Mouse (Mus musculus) heart, embryonic 13.5 days (tissue): Measurements from ENCODE around the gene Sord. TPM values are rescaled to one million over a fixed set of nuclear protein-coding genes. Genes with fewer than 3 reads are reported as not detected.

Experiments
- ATAC-seq: fragments of 200-750 bp; cut with Nextera tagmentation; 2 replicates; pipeline ENCODE4 v1.8.0; 2017; ENCODE audit warnings: moderate TSS enrichment; ENCODE audit not compliant: insufficient number of reproducible peaks, low FRiP score, low TSS enrichment; ENCODE audit errors: extremely low read depth
- H3K27ac ChIP-seq: fragments of 300-500 bp; sonication (generic); replicated peaks from 2 replicates; pipeline ENCODE4 v1.5.1; 2015; ENCODE audit warnings: moderate library complexity, mild to moderate bottlenecking, inconsistent platforms
- H3K27me3 ChIP-seq: fragments of 300-500 bp; sonication (generic); replicated peaks from 2 replicates; pipeline ENCODE4 v1.6.1; 2015; ENCODE audit warnings: mild to moderate bottlenecking, inconsistent platforms
- H3K36me3 ChIP-seq: fragments of 300-500 bp; sonication (generic); 2 replicates; pipeline ENCODE4 v1.6.1; 2015; ENCODE audit warnings: mild to moderate bottlenecking, inconsistent platforms
- H3K4me1 ChIP-seq: fragments of 300-500 bp; sonication (generic); 2 replicates; pipeline ENCODE4 v1.6.1; 2015; ENCODE audit warnings: inconsistent platforms
- H3K4me2 ChIP-seq: fragments of 300-500 bp; sonication (generic); 2 replicates; pipeline ENCODE4 v1.6.1; 2015; ENCODE audit warnings: inconsistent platforms, mild to moderate bottlenecking, moderate library complexity
- H3K4me3 ChIP-seq: fragments of 300-500 bp; sonication (generic); 2 replicates; pipeline ENCODE4 v1.5.1; 2015; ENCODE audit warnings: moderate library complexity, mild to moderate bottlenecking, inconsistent platforms
- H3K9ac ChIP-seq: fragments of 300-500 bp; sonication (generic); 2 replicates; pipeline ENCODE4 v1.6.1; 2015; ENCODE audit warnings: inconsistent platforms, mild to moderate bottlenecking, moderate library complexity
- H3K9me3 ChIP-seq: fragments of 300-500 bp; sonication (generic); 2 replicates; pipeline ENCODE4 v1.6.1; 2016; ENCODE audit warnings: inconsistent platforms
- WGBS: fragments of 180-500 bp; shearing (Covaris S2); methylation state at CpG from one replicate; pipeline ENCODE4 v1.1.7; 2015; ENCODE audit warnings: mixed read lengths; 5-methylcytosine and 5-hydroxymethylcytosine counted together
- polyA plus RNA-seq: library from polyadenylated mRNA; unstranded; fragments of >200 nt; fragmentation: Nextera tagmentation; extraction: Ambion mirVana; gene quantifications from 2 replicates; pipeline ENCODE4 v1.2.1, GENCODE M21; 2015

Gene Sord
- polyA plus RNA-seq, 1 experiment from 2014 or later: 51.3 TPM

DNA sequence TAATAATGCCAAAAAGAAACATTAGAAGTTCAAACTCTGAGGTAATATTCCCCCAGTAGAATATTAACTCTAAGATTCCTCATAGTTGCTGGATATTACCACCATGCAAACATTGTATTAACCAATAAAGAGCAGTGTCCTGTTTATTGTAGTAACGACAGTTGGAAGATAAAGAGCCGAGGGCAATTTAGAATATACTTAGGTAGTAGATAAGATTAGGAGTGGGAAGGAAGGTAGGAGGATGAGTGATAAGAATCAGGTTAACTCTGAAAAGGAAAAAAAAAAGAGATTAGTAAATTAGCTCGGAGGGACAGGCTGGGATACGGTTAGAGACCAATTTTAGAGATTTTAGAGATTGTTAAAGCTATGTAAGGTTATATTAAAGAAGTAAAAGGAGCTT lies 13.2 kb upstream of the Sord start:
- no peak overlapping the region for H3K4me3 ChIP-seq
- H3K27me3 ChIP-seq: no peaks in the 10 kb centered on the region
- ATAC-seq: no peak
- no peaks in the 10 kb centered on the region for H3K36me3 ChIP-seq
- no peaks in the 10 kb centered on the region; the same call in 1 of the 2 replicates for H3K4me1 ChIP-seq
- H3K9me3 ChIP-seq: no peaks in the 10 kb centered on the region
- no peak overlapping the region for H3K9ac ChIP-seq
- 16% methylated on average over 4 of the region's 4 CpGs for whole genome bisulfite sequencing
- no peak overlapping the region for H3K27ac ChIP-seq
- no peak overlapping the region for H3K4me2 ChIP-seq

DNA sequence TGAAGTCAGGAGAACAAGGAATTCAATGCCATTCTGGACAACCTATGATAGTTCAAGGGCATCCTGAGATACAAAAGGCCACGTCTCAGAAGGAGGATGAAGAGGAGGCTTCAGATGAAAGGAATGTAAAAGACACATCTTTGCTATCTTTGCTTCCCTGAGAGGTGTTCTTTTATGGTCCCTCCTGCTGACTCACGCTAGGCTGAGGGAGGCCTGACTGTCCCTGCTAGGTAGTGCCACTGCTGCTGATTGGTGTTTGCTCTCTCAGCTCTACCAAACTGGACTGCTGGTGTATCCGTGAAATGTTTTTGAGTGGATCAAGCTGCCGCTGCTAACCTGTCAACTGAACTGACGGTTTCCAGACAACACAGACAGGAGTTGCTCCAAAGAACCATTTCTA lies 12.8 kb upstream of the Sord start:
- no peaks in the 10 kb centered on the region; the same call in 1 of the 2 replicates for H3K4me1 ChIP-seq
- ATAC-seq: no peak
- WGBS: 15% methylated on average over 5 of the region's 5 CpGs
- H3K9ac ChIP-seq: no peak overlapping the region
- no peaks in the 10 kb centered on the region for H3K36me3 ChIP-seq
- no peaks in the 10 kb centered on the region for H3K9me3 ChIP-seq
- H3K27ac ChIP-seq: no peak overlapping the region
- no peaks in the 10 kb centered on the region for H3K27me3 ChIP-seq
- no peak overlapping the region for H3K4me3 ChIP-seq
- no peak overlapping the region for H3K4me2 ChIP-seq

DNA sequence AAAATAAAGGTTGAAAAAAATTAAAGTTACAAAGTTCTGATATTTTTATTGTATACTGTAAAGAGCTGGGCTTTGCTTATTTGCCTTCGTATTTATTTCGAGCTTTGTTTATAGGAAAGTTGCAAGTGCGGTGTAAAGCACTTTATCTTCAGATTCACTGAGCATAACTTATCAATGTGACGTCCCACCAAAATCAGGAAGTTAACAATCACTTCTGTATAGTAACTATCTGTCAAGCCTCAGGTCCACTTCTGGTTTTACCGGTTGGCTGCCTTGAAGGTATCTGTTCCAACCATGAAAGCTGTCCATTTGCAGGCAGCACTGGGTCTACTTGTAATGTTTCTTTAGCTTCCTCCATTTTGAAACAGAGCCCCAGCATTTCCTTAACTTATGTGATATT lies 12.3 kb upstream of the Sord start:
- Histone ChIP-seq H3K27me3 (no peaks in the 10 kb centered on the region), H3K27ac (no peak overlapping the region), H3K4me3 (no peak overlapping the region), H3K4me2 (no peak overlapping the region), H3K4me1 (no peaks in the 10 kb centered on the region; the same call in 1 of the 2 replicates), H3K9ac (no peak overlapping the region), H3K9me3 (no peaks in the 10 kb centered on the region), H3K36me3 (no peaks in the 10 kb centered on the region)
- ATAC-seq: no peak
- WGBS: 70% methylated on average over 5 of the region's 5 CpGs

DNA sequence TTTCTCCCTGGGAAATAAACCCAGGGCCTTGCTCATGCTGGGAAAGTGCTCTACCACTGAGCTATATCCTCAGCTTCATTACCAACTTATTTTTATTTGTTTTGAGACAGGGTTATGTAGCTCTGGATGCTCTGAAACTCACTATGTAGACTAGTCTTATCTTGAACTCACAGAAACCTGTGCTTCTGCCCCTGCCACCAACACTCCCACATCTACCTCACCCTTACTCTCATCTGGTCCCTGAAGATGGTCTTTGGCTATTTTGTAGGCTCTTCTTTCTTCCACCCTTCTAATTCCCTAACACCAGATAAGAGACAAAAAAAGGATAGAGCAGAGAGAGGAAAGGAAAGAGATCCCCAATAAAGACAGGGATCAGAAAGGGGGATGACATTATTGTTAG lies 10.9 kb upstream of the Sord start:
- Histone ChIP-seq H3K4me1 (no peaks in the 10 kb centered on the region; the same call in 1 of the 2 replicates), H3K36me3 (no peaks in the 10 kb centered on the region), H3K9ac (no peak overlapping the region), H3K4me3 (no peak overlapping the region), H3K9me3 (no peaks in the 10 kb centered on the region), H3K27ac (no peak overlapping the region), H3K4me2 (no peak overlapping the region), H3K27me3 (no peaks in the 10 kb centered on the region)
- ATAC-seq: no peak

DNA sequence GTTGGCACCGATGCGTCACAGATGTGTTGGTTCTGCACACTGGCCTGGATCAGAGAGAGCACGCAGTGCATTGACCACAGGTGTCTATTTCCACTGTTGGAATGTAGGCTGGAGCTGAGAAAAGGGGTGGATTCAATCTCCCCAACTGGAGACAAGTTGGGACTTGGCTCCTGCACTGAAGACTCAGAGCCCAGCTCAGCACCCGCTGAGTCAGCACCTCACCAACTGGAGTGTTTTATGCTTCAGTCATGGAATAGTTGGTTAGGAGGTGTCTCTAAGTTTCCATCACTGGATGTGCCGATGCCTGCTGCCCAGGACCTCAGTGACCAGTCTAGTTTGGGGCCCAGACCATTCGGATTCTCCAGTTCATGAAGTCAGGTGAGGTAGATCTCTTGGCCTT lies 4.2 kb upstream of the Sord start:
- H3K27ac ChIP-seq: no peak overlapping the region
- H3K36me3 ChIP-seq: no peaks in the 10 kb centered on the region
- H3K4me1 ChIP-seq: peaks cover 10% of the 10 kb centered on the region
- H3K4me2 ChIP-seq: no peak overlapping the region
- no peak overlapping the region for H3K4me3 ChIP-seq
- H3K27me3 ChIP-seq: peaks cover 2% of the 10 kb centered on the region; the same call in 1 of the 2 replicates
- 84% methylated on average over 6 of the region's 6 CpGs for WGBS
- no peak for ATAC-seq
- H3K9ac ChIP-seq: no peak overlapping the region
- H3K9me3 ChIP-seq: no peaks in the 10 kb centered on the region

DNA sequence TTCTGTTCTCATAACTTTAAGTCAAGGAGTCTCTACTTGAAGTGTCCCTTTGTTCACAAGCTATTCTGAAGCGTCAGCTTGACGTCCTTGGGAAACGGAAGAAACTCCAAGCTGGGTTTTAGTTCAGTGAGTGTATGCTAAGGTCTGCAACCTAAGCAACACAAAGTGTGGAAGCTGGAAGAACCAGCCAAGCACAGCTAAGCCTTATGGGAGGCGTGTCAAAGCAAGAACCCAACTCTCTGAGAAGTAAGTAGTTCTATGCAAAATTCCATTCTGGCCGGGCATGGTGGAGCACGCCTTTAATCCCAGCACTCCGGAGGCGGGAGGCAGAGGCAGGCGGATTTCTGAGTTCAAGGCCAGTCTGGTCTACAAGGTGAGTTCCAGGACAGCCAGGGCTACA lies 2.9 kb upstream of the Sord start:
- 77% methylated on average over 9 of the region's 9 CpGs for WGBS
- H3K4me3 ChIP-seq: no peak overlapping the region
- H3K4me2 ChIP-seq: no peak overlapping the region
- no peaks in the 10 kb centered on the region for H3K36me3 ChIP-seq
- H3K27ac ChIP-seq: no peak overlapping the region
- peaks cover 2% of the 10 kb centered on the region; the same call in 1 of the 2 replicates for H3K27me3 ChIP-seq
- no peak overlapping the region for H3K9ac ChIP-seq
- no peaks in the 10 kb centered on the region for H3K9me3 ChIP-seq
- no peak for ATAC-seq
- H3K4me1 ChIP-seq: peaks cover 15% of the 10 kb centered on the region

GRCm38 (mm10) chr2:122233341-122233740 lies 1.2 kb upstream of the Sord start:
- Histone ChIP-seq H3K27me3 (peaks cover 2% of the 10 kb centered on the region; the same call in 1 of the 2 replicates), H3K9me3 (no peaks in the 10 kb centered on the region), H3K27ac (no peak overlapping the region; the same call in 1 of the 2 replicates), H3K4me2 (peak overlapping the region; percentile 81), H3K36me3 (no peaks in the 10 kb centered on the region), H3K4me3 (peak overlapping the region; percentile 62), H3K9ac (peak overlapping the region; percentile 81; the same call in 1 of the 2 replicates), H3K4me1 (peaks cover 25% of the 10 kb centered on the region)
- WGBS: 51% methylated on average over 5 of the region's 5 CpGs
- ATAC-seq: no peak

- no peak; the same call in 1 of the 2 replicates for ATAC-seq
- Histone ChIP-seq H3K4me2 (peak overlapping the region; percentile 81), H3K27ac (peak overlapping the region; percentile 70), H3K27me3 (peaks cover 2% of the 10 kb centered on the region; the same call in 1 of the 2 replicates), H3K4me1 (peaks cover 25% of the 10 kb centered on the region), H3K36me3 (no peaks in the 10 kb centered on the region), H3K4me3 (peak overlapping the region; percentile 62), H3K9ac (peak overlapping the region; percentile 81), H3K9me3 (no peaks in the 10 kb centered on the region)
- 7% methylated on average over 26 of the region's 26 CpGs for WGBS
These were observed 591 bp upstream of the Sord start for GRCm38 (mm10) chr2:122233759-122234557.

GRCm38 (mm10) chr2:122235425-122235824 lies 876 bp downstream of the Sord start:
- no peak for ATAC-seq
- H3K27ac ChIP-seq: peak overlapping the region; percentile 70
- peak overlapping the region; percentile 81 for H3K9ac ChIP-seq
- H3K9me3 ChIP-seq: no peaks in the 10 kb centered on the region
- H3K4me1 ChIP-seq: peaks cover 29% of the 10 kb centered on the region
- peak overlapping the region; percentile 62 for H3K4me3 ChIP-seq
- 77% methylated on average over 2 of the region's 2 CpGs for WGBS
- no peaks in the 10 kb centered on the region for H3K36me3 ChIP-seq
- H3K4me2 ChIP-seq: peak overlapping the region; percentile 81
- H3K27me3 ChIP-seq: peaks cover under 1% of the 10 kb centered on the region; the same call in 1 of the 2 replicates

DNA sequence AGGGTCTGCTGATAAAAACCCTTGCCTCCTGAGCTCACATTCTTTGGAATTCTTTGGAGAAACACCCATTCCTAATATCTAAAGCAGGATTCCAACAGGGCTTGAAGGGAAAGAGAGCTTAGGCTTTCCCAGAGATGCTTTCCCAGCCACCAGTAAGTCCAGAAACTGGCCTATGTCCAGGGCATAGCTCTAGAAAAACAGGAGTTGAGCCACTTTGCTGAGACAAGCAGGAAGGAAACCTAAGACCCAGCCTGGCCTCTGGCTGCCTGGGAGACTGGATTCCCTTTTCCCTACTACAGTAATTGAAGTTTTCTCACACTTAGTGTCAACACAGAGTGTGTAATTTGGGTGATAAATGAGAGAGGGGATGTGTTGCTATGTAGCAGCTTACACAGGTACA lies 1.8 kb downstream of the Sord start:
- Histone ChIP-seq H3K4me3 (0 out of 2 replicates have a peak overlapping the region, but pooled peaks have one; percentile 1), H3K36me3 (no peaks in the 10 kb centered on the region), H3K9me3 (no peaks in the 10 kb centered on the region), H3K4me2 (peak overlapping the region; percentile 81), H3K9ac (no peak overlapping the region), H3K27me3 (no peaks in the 10 kb centered on the region; the same call in 1 of the 2 replicates), H3K4me1 (peaks cover 29% of the 10 kb centered on the region), H3K27ac (peak overlapping the region; percentile 53)
- ATAC-seq: no peak

DNA sequence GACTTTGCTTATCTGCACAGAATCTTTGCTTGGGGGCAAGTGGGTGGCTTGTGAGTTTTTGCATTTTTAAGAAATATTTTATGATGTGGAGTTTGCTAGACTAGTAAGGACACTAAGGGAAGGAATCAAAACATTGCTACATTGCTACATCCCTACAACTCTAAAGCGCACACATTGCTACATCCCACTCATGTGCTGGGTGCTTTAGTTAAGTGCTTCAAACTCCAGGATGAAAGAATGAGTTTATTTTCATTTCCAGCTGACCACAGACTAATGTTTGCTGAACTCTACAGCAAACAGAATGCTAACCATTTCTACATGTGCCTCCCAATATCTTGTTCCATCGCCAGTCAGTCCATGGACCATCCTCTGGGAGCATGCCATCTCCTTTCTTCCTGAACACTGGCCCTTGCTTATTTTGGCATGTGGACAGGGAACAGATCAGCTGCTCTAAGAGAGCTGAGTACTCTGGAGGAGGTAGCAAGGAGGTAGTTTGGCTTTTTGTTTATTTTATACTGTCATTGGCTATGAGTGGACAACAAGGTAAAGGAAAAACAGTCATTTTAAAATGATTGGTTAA lies 3.4 kb downstream of the Sord start:
- Histone ChIP-seq H3K4me3 (no peak overlapping the region), H3K27me3 (no peaks in the 10 kb centered on the region), H3K27ac (no peak overlapping the region), H3K9ac (no peak overlapping the region), H3K36me3 (no peaks in the 10 kb centered on the region), H3K4me2 (no peak overlapping the region), H3K4me1 (peaks cover 29% of the 10 kb centered on the region), H3K9me3 (no peaks in the 10 kb centered on the region)
- WGBS: 87% methylated on average over 2 of the region's 2 CpGs
- no peak for ATAC-seq
